Mouse (Mus musculus) left cerebral cortex, adult 11 months (tissue): ENCODE measurements around the gene Parp6.

ENCODE experiments used
- DNase-seq: peaks from one replicate; pipeline ENCODE4 v3.0.0; 2022; ENCODE audit warnings: low spot score

Gene Parp6

DNA sequence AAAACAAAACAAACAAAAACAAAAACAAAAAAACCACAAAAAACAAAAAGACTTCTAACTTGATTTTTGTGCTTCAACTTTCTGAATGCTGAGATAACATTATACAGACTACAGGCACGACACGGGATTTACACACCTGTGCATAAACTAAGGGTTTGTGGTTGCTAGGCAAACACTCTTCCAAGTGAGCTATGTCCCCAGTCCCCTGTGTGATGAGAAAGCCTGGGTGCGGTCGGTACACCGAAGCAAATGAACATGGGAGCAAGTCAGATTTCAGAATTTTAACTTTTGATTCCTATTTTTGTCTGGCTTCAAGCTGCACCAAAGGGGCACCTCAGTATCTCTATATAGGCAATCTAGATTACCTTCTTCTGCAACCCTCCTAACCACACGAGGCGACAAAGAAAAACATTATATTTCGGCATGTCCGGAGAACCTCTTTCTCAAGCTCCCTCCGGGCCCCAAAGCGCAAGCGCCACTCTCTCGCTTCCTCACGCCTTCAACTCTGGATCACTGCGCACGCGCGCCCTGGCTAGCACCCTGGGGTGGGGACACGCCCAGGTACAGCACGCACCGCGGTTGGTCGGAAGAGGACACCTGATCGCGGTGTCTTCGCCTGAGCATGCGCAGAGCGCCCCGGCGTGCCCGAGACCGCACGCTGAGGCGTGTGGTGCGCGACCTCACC lies at the start of gene Parp6:
Parp6 (plus strand) TSS at position 663 of the 685 bp plus-strand sequence.
- peak; percentile 99 for DNase-seq

DNA sequence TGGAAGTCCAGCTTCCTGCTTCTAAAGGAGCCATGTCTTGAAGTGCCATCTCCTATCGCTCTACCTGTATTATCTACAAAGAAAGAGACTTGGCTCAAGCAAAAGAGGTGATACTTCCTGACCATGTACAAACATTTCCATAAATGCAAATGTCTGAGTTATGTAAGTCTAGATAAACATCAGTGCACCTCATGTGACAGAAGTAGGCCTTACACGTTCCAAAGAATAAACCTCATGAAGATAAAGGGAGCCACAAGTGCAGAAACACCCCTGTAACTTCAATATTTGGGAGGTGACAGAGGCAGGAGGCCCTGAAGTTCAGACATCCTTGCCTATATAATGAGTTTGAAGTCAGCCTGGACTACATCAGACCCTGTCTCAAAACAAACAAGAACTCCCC lies 45.2 kb upstream of the Parp6 start:
- no peak for DNase-seq

DNA sequence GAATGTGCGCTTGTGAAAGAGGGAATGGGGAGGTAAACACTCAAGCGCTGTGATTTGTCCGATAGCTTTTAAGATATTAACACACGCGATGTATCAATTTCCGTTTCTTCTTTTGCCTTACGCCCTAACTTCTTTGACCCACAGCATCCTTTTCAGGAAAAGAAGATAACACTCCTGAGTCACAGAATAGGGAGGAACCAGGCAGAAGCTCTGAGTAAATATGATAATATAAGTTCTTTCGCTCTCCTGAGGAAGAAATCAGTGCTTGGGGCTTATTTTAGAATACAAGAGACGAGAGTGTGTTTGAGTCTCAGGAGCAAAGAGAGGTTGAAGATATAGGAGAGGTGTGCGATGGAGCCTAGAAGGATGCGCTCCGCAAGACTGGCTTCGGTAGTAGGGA lies 39.7 kb upstream of the Parp6 start:
- DNase-seq = no peak

DNA sequence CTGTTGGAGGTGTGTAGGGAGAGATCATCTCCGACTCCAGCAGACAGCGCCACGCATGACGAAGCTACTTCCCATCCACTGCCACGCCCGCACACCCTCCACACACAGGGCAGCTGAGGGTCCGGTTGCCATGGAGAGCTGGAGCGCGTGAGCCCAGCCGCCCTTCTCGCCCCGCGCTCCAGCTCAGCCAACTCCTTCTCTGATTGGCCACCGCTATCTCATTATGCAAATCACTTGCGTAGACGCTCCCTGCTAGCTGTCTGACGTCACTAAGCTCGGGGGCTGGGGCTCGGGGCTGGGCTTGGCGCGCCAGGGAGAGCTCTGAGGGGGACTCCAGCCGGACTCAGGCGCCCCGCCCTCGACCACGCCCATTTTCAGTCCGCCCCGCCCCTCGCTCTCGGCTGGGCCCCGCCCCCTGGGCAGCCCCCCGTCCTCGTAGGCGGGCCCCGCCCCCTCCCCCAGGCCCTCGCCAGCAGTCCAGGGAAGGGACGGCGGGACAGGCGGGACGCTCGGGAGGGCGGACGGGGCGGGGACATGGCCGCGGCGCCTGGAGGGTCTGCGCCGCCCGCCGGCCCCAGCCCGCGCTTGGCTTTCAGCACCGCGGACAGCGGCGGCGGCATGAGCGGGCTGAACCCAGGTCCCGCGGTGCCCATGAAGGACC lies 39.1 kb upstream of the Parp6 start, which contains the start of gene Celf6:
Celf6 (plus strand) TSS at position 74 of the 661 bp plus-strand sequence.
- peak; percentile 89 for DNase-seq

DNA sequence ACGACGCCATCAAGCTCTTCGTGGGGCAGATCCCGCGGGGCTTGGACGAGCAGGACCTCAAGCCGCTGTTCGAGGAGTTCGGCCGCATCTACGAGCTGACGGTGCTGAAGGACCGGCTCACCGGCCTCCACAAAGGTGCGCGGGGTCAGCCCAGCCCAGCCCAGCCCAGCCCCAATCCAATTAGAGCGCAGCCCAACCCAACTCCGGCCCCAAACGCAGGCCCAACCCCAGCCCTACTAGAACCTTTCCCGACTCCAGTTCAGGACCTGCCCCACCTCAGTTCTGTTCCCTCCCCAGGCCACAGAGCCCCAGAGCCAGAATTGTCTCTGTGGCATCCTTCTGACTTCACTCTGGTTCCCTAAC lies 38.6 kb upstream of the Parp6 start:
- DNase-seq = no peak

DNA sequence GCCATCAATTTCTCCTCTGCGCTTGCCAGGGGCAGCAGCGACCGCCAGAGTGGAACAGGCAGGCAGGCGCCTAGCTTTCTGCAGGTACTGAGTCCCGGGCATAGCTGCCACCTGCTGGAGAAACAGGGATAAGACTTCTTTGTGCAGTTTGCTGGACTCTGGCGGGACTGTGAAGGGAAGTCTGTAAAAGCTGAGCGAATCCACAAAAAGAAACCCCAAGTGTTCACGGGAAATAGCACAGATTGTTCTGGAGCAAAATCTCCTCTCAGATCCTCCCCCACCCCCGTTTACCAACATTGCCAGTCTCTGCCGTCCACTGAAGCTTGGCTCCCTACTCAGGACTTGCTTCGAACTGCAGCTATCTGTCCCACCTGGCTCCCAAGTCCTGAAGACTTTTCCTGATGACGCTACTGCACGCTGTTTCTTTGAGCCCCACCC lies 32.2 kb upstream of the Parp6 start:
- peak; percentile 77 for DNase-seq

DNA sequence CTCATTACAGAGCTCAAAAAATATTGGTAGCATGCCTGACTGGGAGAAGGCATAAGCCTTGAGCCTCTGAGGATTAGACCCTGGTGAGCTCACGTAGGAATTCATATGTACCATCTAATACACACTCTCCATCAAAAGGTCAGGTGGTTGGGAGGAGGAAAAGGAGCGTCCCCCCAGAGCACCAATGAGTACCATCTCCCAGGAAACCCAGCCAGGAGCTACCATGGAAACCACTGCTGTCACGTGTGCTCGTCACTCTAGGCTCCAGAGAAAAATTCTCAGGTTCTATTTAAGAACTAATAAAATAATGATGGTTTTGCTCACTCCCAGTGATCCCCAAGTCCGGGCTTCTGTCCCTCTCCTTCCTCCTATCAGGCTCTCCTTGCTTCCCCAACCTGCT lies 28.8 kb upstream of the Parp6 start:
- peak; percentile 36 for DNase-seq

DNA sequence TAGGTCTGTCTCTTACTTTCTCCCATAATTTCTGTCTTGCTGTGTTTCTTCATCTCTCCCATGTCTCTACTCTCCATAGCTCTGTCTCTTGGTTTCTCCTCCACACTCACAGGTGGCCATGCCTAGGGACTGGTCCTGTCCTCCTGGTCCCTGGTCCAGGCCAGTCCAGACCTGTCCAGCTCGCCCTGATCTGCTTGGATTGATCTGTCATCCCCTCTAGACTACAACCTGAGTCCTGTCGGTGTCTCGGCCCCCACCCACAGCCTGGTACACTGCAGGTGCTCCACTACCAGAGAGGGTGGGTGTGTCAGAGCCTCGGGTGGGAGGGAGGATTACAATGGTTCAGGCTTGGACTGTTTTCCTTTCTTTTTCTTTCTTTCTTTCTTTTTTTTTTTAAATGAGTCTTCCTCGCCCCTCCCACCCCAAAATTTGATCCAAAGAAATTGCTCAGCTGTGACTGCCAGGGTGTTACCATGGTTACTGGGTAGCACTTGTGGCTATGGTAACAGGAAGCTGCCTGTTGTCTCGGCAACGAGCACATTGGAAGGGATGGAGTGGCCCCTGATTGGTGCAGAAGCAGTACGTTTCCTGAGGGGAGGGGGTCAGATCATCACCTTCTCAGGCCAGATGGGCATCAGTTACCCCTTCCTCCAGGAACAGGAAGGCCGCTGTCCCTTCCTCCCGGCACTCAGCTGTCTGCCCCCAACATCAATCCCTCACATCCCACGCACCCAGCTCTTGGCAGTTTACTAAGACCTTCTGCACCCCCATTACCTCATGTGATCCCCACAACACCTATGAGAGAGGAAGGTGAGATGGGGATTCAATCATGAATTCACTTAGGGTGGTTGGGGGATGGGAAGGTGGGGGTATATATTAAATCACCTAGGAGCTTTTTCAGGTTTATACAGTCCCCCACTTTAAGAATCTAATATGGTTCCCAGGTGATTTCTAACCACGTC lies 28.1 kb upstream of the Parp6 start:
- DNase-seq = peak; percentile 80

DNA sequence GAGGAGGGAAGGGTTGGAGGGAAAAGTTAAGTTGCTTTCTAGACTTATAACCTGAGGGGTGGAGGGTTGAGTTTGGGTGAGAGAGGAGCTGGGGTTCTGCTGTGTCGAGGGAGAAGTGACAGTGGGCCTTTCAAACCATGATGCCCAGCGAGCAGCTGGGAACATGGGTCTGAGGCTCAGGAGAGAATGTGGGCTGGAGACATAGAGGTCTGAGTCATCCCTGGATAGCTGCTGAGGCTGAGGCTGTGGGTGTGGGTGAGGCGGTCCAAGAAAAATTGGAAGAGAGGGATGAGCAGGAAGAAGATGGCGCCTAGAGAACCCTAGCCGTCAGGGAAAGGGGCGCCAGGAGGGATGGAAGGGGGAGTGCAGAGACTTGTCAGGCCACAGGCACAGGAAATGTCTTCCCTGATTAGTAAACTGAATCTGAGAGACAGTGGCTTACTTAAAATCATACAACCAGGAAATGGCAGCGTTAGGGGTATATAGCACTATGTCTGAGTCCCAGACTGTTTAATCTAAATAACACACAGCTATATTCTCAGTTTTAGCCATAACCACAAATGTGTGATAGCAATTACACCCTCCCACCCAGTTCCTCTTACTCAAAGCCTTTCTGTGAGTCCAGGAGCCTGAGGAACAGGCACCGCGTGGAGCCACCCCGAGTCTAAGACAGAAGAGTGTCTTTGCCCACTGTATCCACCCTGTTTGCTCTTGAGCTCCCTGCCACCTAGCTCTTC lies 27.2 kb upstream of the Parp6 start:
- peak; percentile 55 for DNase-seq

DNA sequence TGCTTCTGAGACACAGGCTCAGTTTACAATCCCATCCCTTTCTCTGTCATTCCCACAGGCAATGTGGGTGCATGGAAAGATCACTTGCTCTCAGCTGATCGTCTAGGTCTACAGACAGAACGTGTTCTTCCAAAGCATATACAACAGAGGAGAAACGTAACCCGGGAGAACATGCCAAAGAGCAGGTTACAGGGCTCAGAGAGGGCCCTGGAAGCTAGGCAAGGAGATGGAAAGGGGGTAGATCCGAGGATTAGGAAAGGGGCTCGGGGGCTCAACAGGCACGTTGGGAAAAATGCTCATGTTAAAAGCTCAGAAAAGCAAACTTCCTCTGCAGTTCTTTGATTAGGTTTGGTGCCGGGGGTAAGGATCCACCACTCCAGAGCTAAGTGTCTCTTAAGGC lies 15.4 kb upstream of the Parp6 start:
- DNase-seq = no peak

DNA sequence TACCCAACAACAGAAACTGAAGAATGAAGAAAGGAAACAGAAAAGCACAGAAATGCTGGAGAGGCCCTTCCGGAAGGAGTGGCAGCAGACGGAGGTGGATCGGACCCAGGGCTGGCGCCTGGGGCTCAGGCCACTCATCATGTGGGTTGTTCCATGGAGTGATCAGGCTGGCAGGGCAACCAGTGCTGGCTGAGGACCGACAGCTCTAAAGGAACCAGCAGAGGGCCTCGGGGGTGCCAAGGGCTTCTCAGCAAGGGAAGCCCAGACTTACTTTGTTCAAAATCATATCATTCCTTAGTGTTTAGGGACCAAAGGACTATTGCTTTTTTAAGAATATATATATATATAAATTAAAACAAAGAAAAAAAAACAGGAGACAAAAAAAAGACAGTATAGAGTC lies 11.1 kb upstream of the Parp6 start:
- DNase-seq = no peak

DNA sequence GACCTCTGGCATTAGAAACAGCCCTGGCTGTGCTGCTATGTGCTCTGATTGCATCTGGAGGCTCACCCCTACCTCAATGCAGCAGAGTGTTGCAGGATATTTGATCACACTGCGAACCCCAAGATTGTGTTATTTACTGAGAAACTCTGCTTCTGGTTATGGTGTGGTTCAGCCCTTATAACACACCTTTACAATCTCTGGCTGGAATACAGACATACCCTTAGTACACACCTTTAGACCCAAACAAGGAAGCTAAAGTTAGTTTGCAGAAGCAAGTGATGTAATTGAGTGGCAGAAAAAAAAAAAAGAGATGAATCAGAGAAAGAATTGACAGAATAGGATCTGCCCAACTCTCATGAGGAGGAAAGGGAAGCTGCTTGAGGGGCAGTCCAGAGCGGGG lies 6.1 kb upstream of the Parp6 start:
- no peak for DNase-seq

DNA sequence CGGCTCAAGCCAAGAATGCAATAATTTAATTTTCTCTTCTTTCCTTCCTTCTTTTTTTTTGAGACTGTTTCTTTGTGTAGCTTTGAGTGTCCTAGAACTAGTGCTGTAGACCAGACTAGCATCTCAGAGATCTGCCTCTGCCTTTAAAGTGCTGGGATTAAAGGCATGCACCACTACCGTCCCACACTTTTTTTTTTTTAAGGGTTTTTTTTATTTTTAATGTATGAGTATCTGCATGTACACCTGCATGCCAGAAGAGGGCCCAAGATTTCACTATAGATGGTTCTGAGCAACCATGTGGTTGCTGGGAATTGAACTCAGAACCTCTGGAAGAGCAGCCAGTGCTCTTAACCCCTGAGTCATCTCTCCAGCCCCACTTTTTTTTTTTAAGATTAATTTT lies 1.3 kb upstream of the Parp6 start:
- no peak for DNase-seq

DNA sequence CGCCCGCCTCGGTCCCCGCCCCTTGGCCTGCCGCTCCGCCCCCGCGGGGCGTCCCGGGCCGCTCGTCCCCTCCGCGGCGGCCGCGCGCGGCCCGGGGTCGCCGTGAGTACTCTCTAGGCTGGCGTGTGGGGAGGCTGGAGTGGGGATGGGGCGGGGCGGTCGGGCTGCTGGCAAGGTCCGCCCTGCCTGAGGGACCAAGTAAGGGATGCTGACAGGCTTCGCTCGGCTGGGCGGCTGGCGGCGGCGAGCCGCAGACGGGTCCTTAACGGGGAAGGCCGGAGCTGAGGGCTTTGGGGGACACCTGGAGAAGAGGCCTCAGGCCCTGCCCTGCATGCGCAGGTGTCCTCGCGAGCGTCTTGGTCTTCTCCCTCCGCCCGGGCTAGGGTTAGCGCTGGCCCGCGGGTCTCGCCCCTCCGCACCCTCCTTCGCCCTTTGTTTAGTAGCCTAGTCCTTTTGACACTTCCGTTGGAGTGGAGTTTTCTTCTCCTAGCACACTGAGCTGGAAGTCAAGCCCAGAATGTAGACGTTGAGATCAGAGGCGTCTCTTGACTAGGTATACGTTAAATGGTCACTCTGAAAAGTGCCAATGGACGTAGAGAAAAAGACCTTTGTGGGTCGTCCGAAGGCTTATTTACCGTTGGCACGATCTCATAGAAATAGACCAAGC lies 356 bp downstream of the Parp6 start:
- no peak for DNase-seq

DNA sequence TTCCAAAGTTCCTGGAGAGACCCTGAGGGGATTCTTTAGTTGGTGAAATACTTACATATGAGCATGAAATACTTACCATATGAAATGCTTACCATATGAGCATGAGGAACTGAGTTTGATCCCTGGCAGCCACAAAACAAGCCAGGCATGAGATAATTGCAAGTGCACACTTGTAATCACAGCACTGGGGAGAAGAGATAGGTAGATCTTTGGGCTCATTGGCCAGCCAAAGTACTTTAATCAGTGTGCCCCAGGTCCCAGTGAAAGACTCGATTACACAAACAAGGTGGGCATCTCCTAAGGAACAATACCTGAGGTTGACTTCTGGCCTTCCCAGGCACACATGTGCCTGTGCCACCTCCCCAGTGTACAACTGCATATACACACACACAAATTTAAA lies 21.3 kb downstream of the Parp6 start:
- DNase-seq = no peak

DNA sequence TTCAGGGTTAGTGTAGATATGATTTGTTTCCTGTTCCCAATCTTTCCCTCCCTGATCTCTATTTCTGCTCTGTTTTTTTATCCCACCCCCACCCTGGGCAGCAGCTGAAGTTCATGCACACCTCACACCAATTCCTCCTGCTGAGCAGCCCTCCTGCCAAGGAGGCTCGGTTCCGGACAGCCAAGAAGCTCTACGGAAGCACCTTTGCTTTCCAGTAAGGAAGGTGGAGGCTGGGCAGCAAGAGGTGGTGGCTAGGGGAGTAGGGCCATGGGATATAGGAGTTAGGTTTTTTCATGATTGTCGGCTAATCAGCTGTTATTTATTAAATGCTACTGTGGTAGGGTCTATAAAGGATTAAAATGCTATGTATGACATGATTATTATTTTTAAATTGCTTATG lies 22.9 kb downstream of the Parp6 start:
- DNase-seq = no peak

DNA sequence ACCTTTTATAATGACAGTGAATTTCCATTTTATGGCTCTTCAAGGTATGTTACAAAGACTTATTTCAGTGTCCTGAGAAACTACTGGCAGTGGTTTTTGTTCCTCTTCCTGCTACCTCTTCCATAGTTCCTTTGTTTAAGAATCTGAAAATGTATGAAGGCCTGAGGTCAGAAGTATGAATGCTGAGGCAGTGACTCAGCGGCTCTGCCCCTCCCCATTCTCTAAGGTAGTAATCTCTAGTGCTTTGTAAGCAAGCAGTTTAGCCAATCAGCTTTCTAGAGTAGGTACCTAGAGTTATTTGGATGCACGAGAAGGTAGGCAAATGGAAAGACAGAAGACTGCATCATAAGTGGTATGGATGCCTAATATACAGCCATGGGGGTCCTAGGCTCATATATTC lies 24.2 kb downstream of the Parp6 start:
- DNase-seq = no peak

DNA sequence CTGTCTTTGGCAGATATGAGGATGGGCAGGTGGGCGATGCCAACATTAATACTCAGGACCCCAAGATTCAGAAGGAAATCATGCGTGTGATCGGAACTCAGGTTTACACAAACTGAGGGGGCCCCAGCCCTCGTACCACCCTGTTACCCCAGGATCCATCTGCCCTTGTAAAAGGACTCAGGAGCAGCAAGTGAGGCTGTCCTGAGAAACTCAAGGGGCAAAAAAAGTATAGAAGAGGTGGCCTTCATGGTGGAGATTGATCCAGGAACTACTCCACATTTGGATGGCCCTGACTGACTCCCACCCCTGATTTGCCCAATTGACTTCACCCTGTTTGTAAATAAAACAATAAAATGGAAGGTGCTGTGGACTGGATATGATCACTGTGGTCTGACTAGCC lies 32.8 kb downstream of the Parp6 start:
- no peak for DNase-seq

DNA sequence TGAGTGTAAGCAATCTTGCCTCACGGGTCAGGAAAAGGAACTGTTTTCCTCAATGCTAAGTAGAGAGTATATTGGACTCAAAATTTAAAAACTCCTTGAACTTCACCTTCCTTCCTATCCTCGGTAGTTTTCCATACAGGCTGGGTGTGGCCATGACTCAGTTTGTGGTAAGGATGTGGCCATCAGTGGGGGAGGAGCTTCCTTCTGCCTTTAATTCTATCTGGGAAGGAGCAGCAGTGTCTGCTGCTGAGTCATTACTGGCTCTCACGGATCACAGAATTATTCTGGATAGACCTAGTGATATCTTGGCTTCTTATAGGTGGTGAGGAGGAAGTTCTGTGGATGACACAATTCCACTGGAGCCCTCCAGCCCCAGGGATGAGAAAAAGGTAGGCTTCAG lies 36.3 kb downstream of the Parp6 start:
- no peak for DNase-seq

DNA sequence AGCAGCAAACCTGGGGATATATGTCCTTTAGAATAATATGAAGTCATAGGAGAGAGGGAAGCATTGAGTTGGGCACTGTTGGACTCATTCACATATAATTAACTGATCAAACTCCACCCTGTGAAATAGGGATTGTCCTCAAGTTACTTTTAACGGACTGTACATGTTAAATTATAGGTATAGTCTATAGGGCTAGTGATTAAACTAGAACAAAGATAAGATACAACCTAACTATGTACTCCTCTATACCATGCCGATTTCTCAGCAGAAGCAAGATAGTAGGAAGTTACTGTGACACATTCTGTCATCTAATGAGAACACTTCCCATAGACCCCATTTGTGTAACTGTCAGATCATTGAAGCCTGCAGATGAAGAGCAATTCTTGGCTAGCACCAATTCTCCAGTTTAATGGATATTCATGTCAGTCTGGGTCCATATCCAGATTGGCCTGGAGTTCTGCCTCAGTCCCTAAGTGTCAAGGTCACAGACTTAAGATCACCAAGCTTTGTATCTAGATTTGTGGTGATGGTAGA lies 37.4 kb downstream of the Parp6 start:
- DNase-seq = no peak

DNA sequence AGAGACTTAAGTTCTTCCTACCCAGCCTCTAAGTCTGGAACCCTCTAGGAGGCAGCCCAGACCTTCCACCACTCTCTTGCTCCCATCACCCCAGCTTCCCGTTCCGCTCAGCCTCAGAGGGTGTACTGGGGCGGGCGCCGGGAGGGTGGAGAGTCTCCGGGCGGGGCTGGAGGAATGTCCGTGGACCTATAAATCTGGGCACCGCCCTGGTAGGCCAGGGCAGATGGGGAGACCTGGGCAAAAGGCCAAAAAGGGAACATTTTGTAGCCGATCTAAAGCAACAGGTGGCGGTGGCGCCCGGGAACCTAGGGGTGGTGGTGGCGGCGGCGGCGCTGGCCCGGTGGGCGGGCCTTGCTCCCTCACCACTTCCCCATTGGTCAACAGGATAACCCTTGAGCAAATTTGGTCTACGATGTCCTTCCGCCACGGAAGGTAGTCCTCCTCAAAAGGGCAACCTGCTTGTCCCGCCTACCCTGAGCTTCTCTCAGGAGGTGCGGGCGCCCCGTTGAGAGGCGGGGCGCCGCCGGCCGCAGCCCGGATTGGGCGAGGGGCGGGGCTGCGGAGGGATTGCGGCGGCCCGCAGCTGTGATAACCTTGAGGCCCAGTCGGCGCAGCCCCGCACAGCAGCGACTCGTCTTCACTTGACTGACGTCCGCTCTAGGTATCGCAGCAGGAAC lies 39.0 kb downstream of the Parp6 start, which contains the start of gene Pkm:
Pkm (plus strand) TSS at position 411 of the 677 bp plus-strand sequence.
- DNase-seq = peak; percentile 95
